Mouse (Mus musculus) neural tube, embryonic 14.5 days (tissue): ENCODE results near the gene Adh5. TPM values are rescaled to one million over a fixed set of nuclear protein-coding genes. Genes with fewer than 3 reads are reported as not detected.

ENCODE experiments used
- ATAC-seq: fragments of 200-750 bp; cut with Nextera tagmentation; 2 replicates; pipeline ENCODE4 v1.8.0; 2017; ENCODE audit warnings: low read depth, mild to moderate bottlenecking, moderate TSS enrichment, moderate library complexity
- H3K27ac ChIP-seq: fragments of 300-500 bp; sonication (generic); 2 replicates; pipeline ENCODE4 v1.5.1; 2014; ENCODE audit warnings: low read depth, mild to moderate bottlenecking, control low read depth, low read length, moderate library complexity, mixed read lengths
- H3K27me3 ChIP-seq: fragments of 300-500 bp; sonication (generic); 2 replicates; pipeline ENCODE4 v1.6.1; 2014; ENCODE audit warnings: low read length; ENCODE audit not compliant: control insufficient read depth, insufficient read depth
- H3K36me3 ChIP-seq: fragments of 300-500 bp; sonication (generic); 2 replicates; pipeline ENCODE4 v1.6.1; 2014; ENCODE audit warnings: low read length, mixed read lengths; ENCODE audit not compliant: control insufficient read depth, insufficient read depth
- H3K4me1 ChIP-seq: fragments of 300-500 bp; sonication (generic); 2 replicates; pipeline ENCODE4 v1.6.1; 2014; ENCODE audit warnings: low read length; ENCODE audit not compliant: control insufficient read depth, insufficient read depth
- H3K4me2 ChIP-seq: fragments of 300-500 bp; sonication (generic); 2 replicates; pipeline ENCODE4 v1.6.1; 2014; ENCODE audit warnings: mild to moderate bottlenecking, low read depth, low read length, control low read depth
- H3K4me3 ChIP-seq: fragments of 300-500 bp; sonication (generic); 2 replicates; pipeline ENCODE4 v1.5.1; 2014; ENCODE audit warnings: low read depth, low read length, control low read depth, mixed read lengths
- H3K9ac ChIP-seq: fragments of 300-500 bp; sonication (generic); replicated peaks from 2 replicates; pipeline ENCODE4 v1.6.1; 2014; ENCODE audit warnings: low read depth, mild to moderate bottlenecking, control low read depth, low read length, mixed read lengths
- H3K9me3 ChIP-seq: fragments of 300-500 bp; sonication (generic); 2 replicates; pipeline ENCODE4 v1.6.1; 2016; ENCODE audit warnings: low read length; ENCODE audit not compliant: control insufficient read depth
- WGBS: fragments of 180-500 bp; shearing (Covaris S2); extraction: QIAGEN DNeasy Blood & Tissue Kit; methylation state at CpG from one replicate; pipeline ENCODE4 v1.1.7; 2014; 5-methylcytosine and 5-hydroxymethylcytosine counted together
- polyA plus RNA-seq: library from polyadenylated mRNA; unstranded; fragments of >200 nt; fragmentation: Nextera tagmentation; extraction: Ambion mirVana; gene quantifications from 2 replicates; pipeline ENCODE4 v1.2.1, GENCODE M21; 2014

Adh5 gene
- polyA plus RNA-seq, 1 experiment from 2014 or later: 204 TPM

DNA sequence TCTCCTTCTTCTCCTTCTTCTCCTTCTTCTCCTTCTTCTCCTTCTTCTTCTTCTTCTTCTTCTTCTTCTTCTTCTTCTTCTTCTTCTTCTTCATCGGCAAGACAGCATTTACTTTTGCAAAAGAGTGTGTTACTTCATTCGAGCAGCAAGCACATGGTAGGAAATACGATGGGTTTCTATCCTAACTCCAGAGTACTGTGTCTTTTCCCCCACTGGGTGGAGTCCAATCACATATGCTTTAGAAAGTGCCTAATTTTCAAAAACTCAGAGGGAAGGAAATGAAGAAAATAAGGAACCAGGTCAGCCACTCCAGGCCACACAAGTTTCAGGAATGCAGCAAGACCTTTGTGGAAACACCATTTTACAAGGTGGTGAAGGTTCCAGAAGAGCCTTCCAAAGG, 50.8 kb downstream of the Adh5 start:
- WGBS: 85% methylated on average over 3 of the region's 3 CpGs

DNA sequence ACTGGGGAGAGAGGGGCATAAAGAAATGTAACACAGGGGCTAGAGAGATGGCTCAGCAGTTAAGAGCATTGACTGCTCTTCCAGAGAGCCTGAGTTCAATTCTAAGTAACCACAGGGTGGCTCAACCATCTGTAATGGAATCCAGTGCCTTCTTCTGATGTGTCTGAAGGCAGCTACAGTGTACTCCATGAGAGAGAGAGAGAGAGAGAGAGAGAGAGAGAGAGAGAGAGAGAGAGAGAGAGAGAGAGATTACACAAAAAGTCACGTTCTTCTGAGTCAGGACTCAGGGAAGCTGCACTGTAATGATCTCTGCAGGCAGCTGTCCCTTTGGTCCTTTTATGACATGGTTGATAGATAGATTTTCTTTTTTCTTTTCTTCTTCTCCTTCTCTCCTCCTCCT, 51.7 kb downstream of the Adh5 start:
- WGBS: 19% methylated on average over 1 of the region's 1 CpGs
- Histone ChIP-seq H3K9ac (no peak overlapping the region), H3K27me3 (no peaks in the 10 kb centered on the region), H3K4me2 (no peak overlapping the region), H3K4me3 (no peak overlapping the region), H3K36me3 (no peaks in the 10 kb centered on the region), H3K27ac (no peak overlapping the region), H3K4me1 (0 out of 2 replicates have a peak, but pooled peaks cover under 1% of the 10 kb centered on the region), H3K9me3 (no peaks in the 10 kb centered on the region)
- ATAC-seq: no peak

More for the DNA sequence above, 50.8 kb downstream of the Adh5 start:
- ATAC-seq: no peak
- no peak overlapping the region for H3K4me2 ChIP-seq
- no peak overlapping the region for H3K9ac ChIP-seq
- H3K27me3 ChIP-seq: no peaks in the 10 kb centered on the region
- H3K4me3 ChIP-seq: no peak overlapping the region
- H3K9me3 ChIP-seq: no peaks in the 10 kb centered on the region
- H3K4me1 ChIP-seq: no peaks in the 10 kb centered on the region
- H3K27ac ChIP-seq: no peak overlapping the region
- H3K36me3 ChIP-seq: no peaks in the 10 kb centered on the region

GRCm38 (mm10) chr3:138495166-138496145, 52.6 kb downstream of the Adh5 start:
- Histone ChIP-seq H3K27me3 (no peaks in the 10 kb centered on the region), H3K36me3 (no peaks in the 10 kb centered on the region), H3K4me3 (no peak overlapping the region), H3K4me1 (0 out of 2 replicates have a peak, but pooled peaks cover 10% of the 10 kb centered on the region), H3K27ac (no peak overlapping the region), H3K9me3 (no peaks in the 10 kb centered on the region), H3K4me2 (no peak overlapping the region), H3K9ac (no peak overlapping the region)
- no peak for ATAC-seq
- 87% methylated on average over 11 of the region's 11 CpGs for WGBS

- ATAC-seq: no peak
- H3K36me3 ChIP-seq: no peaks in the 10 kb centered on the region
- H3K4me2 ChIP-seq: no peak overlapping the region
- H3K4me1 ChIP-seq: 0 out of 2 replicates have a peak, but pooled peaks cover 10% of the 10 kb centered on the region
- WGBS: 65% methylated on average over 4 of the region's 4 CpGs
- no peak overlapping the region for H3K4me3 ChIP-seq
- H3K9ac ChIP-seq: no peak overlapping the region
- H3K9me3 ChIP-seq: no peaks in the 10 kb centered on the region
- H3K27me3 ChIP-seq: no peaks in the 10 kb centered on the region
- no peak overlapping the region for H3K27ac ChIP-seq
Observed at GRCm38 (mm10) chr3:138498731-138499130, 55.8 kb downstream of the Adh5 start.

- Histone ChIP-seq H3K4me1 (0 out of 2 replicates have a peak, but pooled peaks cover 10% of the 10 kb centered on the region), H3K9me3 (no peaks in the 10 kb centered on the region), H3K27me3 (no peaks in the 10 kb centered on the region), H3K36me3 (no peaks in the 10 kb centered on the region), H3K4me3 (no peak overlapping the region), H3K9ac (no peak overlapping the region), H3K4me2 (peak overlapping the region; percentile 19; the same call in 1 of the 2 replicates), H3K27ac (peak overlapping the region; percentile 16; the same call in 1 of the 2 replicates)
- 9% methylated on average over 15 of the region's 15 CpGs for WGBS
- peak; percentile 87 for ATAC-seq
Observed at GRCm38 (mm10) chr3:138499854-138500740, 57.2 kb downstream of the Adh5 start.

GRCm38 (mm10) chr3:138503754-138504153, 60.9 kb downstream of the Adh5 start:
- WGBS: 91% methylated on average over 11 of the region's 11 CpGs
- Histone ChIP-seq H3K9ac (no peak overlapping the region), H3K4me2 (no peak overlapping the region), H3K4me1 (0 out of 2 replicates have a peak, but pooled peaks cover 10% of the 10 kb centered on the region), H3K4me3 (no peak overlapping the region), H3K27ac (no peak overlapping the region), H3K36me3 (no peaks in the 10 kb centered on the region), H3K9me3 (no peaks in the 10 kb centered on the region), H3K27me3 (no peaks in the 10 kb centered on the region)
- ATAC-seq: no peak

Other genes starting within 250 kb of the Adh5 start
- gene 4930579F01Rik, start 249.3 kb upstream of the Adh5 start, polyA plus RNA-seq: not detected in 2 replicates
- 0.54 and 0.77 TPM in 2 replicates for gene Adh7, start 225.3 kb upstream of the Adh5 start, polyA plus RNA-seq
- 0.62 and 2.2 TPM in 2 replicates for gene Adh1, start 182.1 kb upstream of the Adh5 start, polyA plus RNA-seq
- gene Adh6a, start 129.8 kb upstream of the Adh5 start, polyA plus RNA-seq: not detected in 2 replicates
- gene Adh6b, start 101.3 kb upstream of the Adh5 start, polyA plus RNA-seq: not detected in 2 replicates
- gene Adh4, start 27.6 kb upstream of the Adh5 start, polyA plus RNA-seq: not detected in 2 replicates
- 57.8 and 59.0 TPM in 2 replicates for gene Metap1, start 46.4 kb downstream of the Adh5 start, polyA plus RNA-seq
- 321 and 333 TPM in 2 replicates for gene Eif4e, start 83.1 kb downstream of the Adh5 start, polyA plus RNA-seq